Mouse (Mus musculus): ENCODE results near the gene Fam83g. TPM values are rescaled to one million over a fixed set of nuclear protein-coding genes. Genes with fewer than 3 reads are reported as not detected.
A peak's percentile ranks its signal among the peaks of the same experiment; 100 is the strongest.

Gene Fam83g
- total and polyA plus RNA-seq, 2 experiments, result 1.0 to 1.4 TPM

DNA sequence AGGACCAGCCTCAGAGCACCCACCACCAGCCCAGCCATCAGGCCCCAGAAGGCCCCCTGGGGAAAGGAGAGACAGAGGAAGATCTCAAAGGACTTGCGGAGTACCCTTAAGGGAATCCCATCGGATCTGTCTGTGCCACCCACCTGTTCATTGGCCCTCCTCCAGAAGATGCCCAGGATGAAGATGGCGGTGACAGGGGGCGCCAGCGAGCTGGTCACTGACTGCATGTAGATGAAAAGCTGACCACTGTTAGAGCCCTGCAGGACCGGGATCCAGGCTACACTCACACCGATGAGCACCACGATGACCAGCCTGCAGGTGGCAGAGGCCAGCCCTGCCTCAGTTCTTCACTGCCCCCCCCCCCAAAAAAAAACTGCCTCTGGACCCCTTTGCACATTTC, 10.2 kb upstream of the Fam83g start:
- Histone ChIP-seq H3K4me3 (ENCODE audit: insufficient read depth, low read depth, low read length) (no peak overlapping the region), H3K4me1 (ENCODE audit: control insufficient read depth, insufficient read depth, low read length) (no peaks in the 10 kb centered on the region), H3K27ac (replicated peaks; ENCODE audit: insufficient read depth, low read depth, low read length) (no peak overlapping the region), H3K79me2 (ENCODE audit: control insufficient read depth, insufficient read depth, low read length) (no peaks in the 10 kb centered on the region), H3K27me3 (ENCODE audit: control insufficient read depth, insufficient read depth, low read length) (no peaks in the 10 kb centered on the region), H3K9ac (ENCODE audit: low read depth, low read length) (no peak overlapping the region), H3K36me3 (ENCODE audit: control insufficient read depth, insufficient read depth, low read length) (no peaks in the 10 kb centered on the region)
- 44% methylated on average over 8 of the region's 8 CpGs for WGBS
- DNase-seq (ENCODE audit: extremely low read depth, low read depth, low spot score), result no peak
- no peak for TF ChIP-seq POLR2A (IDR thresholded peaks at IDR 0.05; ENCODE audit: extremely low read depth, insufficient read depth, low read length)
- TF ChIP-seq CTCF (IDR thresholded peaks at IDR 0.05; ENCODE audit: low read depth, low read length), result peak; percentile 65

DNA sequence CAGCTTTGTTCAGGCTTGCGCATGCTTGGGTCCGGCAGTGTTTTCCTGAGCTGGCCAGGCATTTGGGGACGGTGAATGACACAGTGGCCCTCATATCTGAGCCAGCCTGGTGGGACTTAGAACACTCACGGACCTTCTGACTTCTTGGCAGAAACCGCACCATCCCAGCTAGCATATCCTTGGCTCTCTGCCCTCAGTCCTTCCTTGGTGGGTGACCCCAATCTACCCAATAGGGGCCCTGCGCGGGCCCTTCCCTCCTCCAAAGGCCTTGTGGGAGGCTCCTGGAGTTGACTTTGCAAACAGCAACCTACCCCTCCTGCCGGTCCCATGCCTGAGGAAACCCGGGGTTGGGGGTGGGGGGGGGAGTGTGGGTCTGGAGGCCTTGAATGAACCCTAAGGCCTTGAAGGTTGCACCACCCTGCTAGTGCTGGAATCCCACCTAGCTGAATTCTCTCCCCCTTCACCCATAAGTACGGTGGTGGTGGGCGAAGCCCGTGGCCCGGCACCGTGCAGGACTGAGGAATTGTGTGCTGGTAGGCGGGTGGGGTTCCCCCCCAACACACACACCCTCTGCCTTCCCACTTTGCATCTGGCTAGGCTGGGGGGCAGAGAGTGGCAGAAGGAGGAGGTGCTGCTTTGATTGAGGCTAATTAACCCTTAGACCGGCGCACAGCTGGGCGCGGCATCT, 9.6 kb upstream of the Fam83g start:
- no peak for DNase-seq (ENCODE audit: extremely low read depth, low read depth, low spot score)
- no peaks in the 10 kb centered on the region for H3K4me1 ChIP-seq (ENCODE audit: control insufficient read depth, insufficient read depth, low read length)
- no peaks in the 10 kb centered on the region for H3K27me3 ChIP-seq (ENCODE audit: control insufficient read depth, insufficient read depth, low read length)
- no peak overlapping the region for H3K9ac ChIP-seq (ENCODE audit: low read depth, low read length)
- no peaks in the 10 kb centered on the region for H3K79me2 ChIP-seq (ENCODE audit: control insufficient read depth, insufficient read depth, low read length)
- no peak overlapping the region for H3K4me3 ChIP-seq (ENCODE audit: insufficient read depth, low read depth, low read length)
- TF ChIP-seq CTCF (IDR thresholded peaks at IDR 0.05; ENCODE audit: low read depth, low read length), result no peak
- TF ChIP-seq POLR2A (IDR thresholded peaks at IDR 0.05; ENCODE audit: extremely low read depth, insufficient read depth, low read length), result no peak
- no peaks in the 10 kb centered on the region for H3K36me3 ChIP-seq (ENCODE audit: control insufficient read depth, insufficient read depth, low read length)
- WGBS, result 52% methylated on average over 19 of the region's 19 CpGs
- H3K27ac ChIP-seq (replicated peaks; ENCODE audit: insufficient read depth, low read depth, low read length), result no peak overlapping the region

DNA sequence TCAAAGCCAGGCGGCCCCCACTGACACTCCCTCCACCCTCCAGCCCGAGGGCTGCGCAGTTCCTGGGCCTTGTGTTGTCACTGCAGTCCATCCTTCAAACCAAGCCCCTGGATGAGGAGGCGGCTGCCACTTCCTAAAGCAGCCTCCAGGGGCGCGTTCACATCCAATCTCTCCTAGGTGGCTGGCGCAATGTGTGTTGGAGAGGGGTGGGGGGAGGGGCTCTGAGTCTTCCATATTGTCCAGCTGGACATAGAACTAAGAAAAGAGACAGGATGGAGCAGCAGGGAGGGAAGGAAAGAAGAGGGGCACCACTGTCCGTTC, 9.1 kb upstream of the Fam83g start:
- Histone ChIP-seq H3K4me1 (ENCODE audit: control insufficient read depth, insufficient read depth, low read length) (no peaks in the 10 kb centered on the region), H3K9ac (ENCODE audit: low read depth, low read length) (no peak overlapping the region), H3K27ac (replicated peaks; ENCODE audit: insufficient read depth, low read depth, low read length) (no peak overlapping the region), H3K36me3 (ENCODE audit: control insufficient read depth, insufficient read depth, low read length) (no peaks in the 10 kb centered on the region), H3K27me3 (ENCODE audit: control insufficient read depth, insufficient read depth, low read length) (no peaks in the 10 kb centered on the region), H3K79me2 (ENCODE audit: control insufficient read depth, insufficient read depth, low read length) (no peaks in the 10 kb centered on the region), H3K4me3 (ENCODE audit: insufficient read depth, low read depth, low read length) (no peak overlapping the region)
- WGBS, result 44% methylated on average over 8 of the region's 8 CpGs
- no peak for TF ChIP-seq POLR2A (IDR thresholded peaks at IDR 0.05; ENCODE audit: extremely low read depth, insufficient read depth, low read length)
- TF ChIP-seq CTCF (IDR thresholded peaks at IDR 0.05; ENCODE audit: low read depth, low read length), result peak; percentile 32; the same call in 1 of the 2 replicates
- no peak for DNase-seq (ENCODE audit: extremely low read depth, low read depth, low spot score)

DNA sequence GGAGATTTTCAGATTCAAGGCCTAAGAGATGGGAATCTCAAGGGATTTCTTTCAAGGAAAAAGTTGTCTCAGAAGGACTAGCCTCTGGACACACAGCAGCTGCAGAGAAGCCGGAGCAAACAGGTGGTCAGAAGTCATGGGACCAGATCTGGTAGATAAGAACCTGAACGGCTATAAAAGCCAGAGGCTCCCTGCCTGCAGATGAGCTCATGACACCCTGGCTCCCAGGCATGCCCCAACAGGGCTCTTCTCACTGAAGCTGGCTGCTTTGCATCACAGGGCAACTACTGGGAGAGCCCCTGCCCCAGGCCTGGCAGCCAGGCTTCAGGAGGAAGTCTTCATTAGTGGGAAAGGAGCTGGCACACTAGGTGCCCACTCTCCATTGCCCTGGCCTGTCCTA, 8.6 kb upstream of the Fam83g start:
- H3K27ac ChIP-seq (replicated peaks; ENCODE audit: insufficient read depth, low read depth, low read length), result no peak overlapping the region
- H3K27me3 ChIP-seq (ENCODE audit: control insufficient read depth, insufficient read depth, low read length), result no peaks in the 10 kb centered on the region
- no peak overlapping the region for H3K9ac ChIP-seq (ENCODE audit: low read depth, low read length)
- no peaks in the 10 kb centered on the region for H3K79me2 ChIP-seq (ENCODE audit: control insufficient read depth, insufficient read depth, low read length)
- no peak overlapping the region for H3K4me3 ChIP-seq (ENCODE audit: insufficient read depth, low read depth, low read length)
- H3K36me3 ChIP-seq (ENCODE audit: control insufficient read depth, insufficient read depth, low read length), result no peaks in the 10 kb centered on the region
- DNase-seq (ENCODE audit: extremely low read depth, low read depth, low spot score), result no peak
- WGBS, result 72% methylated on average over 2 of the region's 2 CpGs
- TF ChIP-seq POLR2A (IDR thresholded peaks at IDR 0.05; ENCODE audit: extremely low read depth, insufficient read depth, low read length) (no peak), CTCF (IDR thresholded peaks at IDR 0.05; ENCODE audit: low read depth, low read length) (no peak)
- H3K4me1 ChIP-seq (ENCODE audit: control insufficient read depth, insufficient read depth, low read length), result no peaks in the 10 kb centered on the region

DNA sequence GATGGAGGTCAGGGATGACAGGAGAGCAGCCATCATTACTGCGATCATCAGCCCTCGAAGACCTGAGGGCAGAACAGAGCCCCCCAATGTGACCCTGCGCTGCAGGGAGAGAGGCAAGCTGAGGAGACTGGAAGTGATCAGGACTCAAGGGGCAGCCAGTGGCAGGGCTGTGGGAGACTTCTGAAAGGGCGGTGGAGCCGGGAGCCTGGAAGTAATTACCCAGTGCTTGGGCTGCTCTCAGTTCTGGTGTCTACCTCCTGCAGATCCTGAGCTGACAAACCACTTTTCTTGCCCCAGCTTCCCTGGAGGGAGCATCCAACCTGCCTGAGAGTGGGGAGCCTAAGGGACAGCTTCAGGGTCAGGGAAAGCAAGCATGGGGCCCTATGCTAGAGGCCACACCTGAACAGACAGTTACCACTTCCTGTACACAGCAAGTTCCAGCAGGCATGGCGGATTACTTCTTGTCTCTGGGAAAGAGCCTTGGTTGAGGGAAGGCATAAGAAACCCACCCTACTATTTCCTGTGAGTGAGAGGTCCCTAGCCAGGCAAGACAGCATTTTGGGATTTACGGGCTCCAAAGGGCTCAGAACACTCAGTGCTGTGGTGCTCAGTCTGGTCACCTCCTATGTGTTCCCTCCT, 7.6 kb upstream of the Fam83g start:
- H3K27ac ChIP-seq (replicated peaks; ENCODE audit: insufficient read depth, low read depth, low read length), result no peak overlapping the region
- no peak overlapping the region for H3K4me3 ChIP-seq (ENCODE audit: insufficient read depth, low read depth, low read length)
- 95% methylated on average over 7 of the region's 7 CpGs for WGBS
- no peak for TF ChIP-seq POLR2A (IDR thresholded peaks at IDR 0.05; ENCODE audit: extremely low read depth, insufficient read depth, low read length)
- no peaks in the 10 kb centered on the region for H3K79me2 ChIP-seq (ENCODE audit: control insufficient read depth, insufficient read depth, low read length)
- H3K4me1 ChIP-seq (ENCODE audit: control insufficient read depth, insufficient read depth, low read length), result no peaks in the 10 kb centered on the region
- no peaks in the 10 kb centered on the region for H3K27me3 ChIP-seq (ENCODE audit: control insufficient read depth, insufficient read depth, low read length)
- H3K9ac ChIP-seq (ENCODE audit: low read depth, low read length), result no peak overlapping the region
- no peaks in the 10 kb centered on the region for H3K36me3 ChIP-seq (ENCODE audit: control insufficient read depth, insufficient read depth, low read length)
- no peak for DNase-seq (ENCODE audit: extremely low read depth, low read depth, low spot score)

DNA sequence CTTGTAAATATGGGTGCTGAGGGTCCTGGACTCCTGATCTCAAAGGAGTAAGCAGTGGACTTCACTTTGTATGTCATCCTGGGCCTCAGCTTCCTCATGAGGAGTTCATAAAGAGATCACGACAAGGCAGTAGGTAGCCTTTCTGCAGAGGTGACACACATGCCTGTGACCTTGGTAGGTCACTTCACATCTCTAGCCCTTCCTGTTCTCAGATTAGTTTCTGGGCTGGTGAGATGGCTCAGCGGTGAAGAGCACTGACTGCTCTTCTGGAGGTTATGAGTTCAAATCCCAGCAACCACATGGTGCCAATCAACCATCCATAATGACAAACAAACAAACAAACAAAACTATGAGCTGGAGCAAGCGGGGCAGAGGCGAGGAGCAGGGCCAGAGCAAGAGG, 6.2 kb upstream of the Fam83g start:
- no peak for TF ChIP-seq CTCF (IDR thresholded peaks at IDR 0.05; ENCODE audit: low read depth, low read length)
- no peak for TF ChIP-seq POLR2A (IDR thresholded peaks at IDR 0.05; ENCODE audit: extremely low read depth, insufficient read depth, low read length)
- Histone ChIP-seq H3K9ac (ENCODE audit: low read depth, low read length) (no peak overlapping the region), H3K4me1 (ENCODE audit: control insufficient read depth, insufficient read depth, low read length) (no peaks in the 10 kb centered on the region), H3K4me3 (ENCODE audit: insufficient read depth, low read depth, low read length) (no peak overlapping the region), H3K79me2 (ENCODE audit: control insufficient read depth, insufficient read depth, low read length) (no peaks in the 10 kb centered on the region), H3K27me3 (ENCODE audit: control insufficient read depth, insufficient read depth, low read length) (no peaks in the 10 kb centered on the region), H3K36me3 (ENCODE audit: control insufficient read depth, insufficient read depth, low read length) (no peaks in the 10 kb centered on the region), H3K27ac (replicated peaks; ENCODE audit: insufficient read depth, low read depth, low read length) (no peak overlapping the region)
- DNase-seq (ENCODE audit: extremely low read depth, low read depth, low spot score), result no peak
- WGBS, result 83% methylated on average over 4 of the region's 4 CpGs
